Mouse (Mus musculus): Measurements from ENCODE around the gene Susd1. TPM values are rescaled to one million over a fixed set of nuclear protein-coding genes. Genes with fewer than 3 reads are reported as not detected.

Susd1 gene
- polyA plus RNA-seq, 1 experiment from 2014 or later = 6.3 TPM

GRCm38 (mm10) chr4:59441265-59441664 lies 2.8 kb upstream of the Susd1 start:
- peaks cover 17% of the 10 kb centered on the region; the same call in 1 of the 2 replicates for H3K4me1 ChIP-seq (replicated peaks; ENCODE audit: insufficient read depth, low read length)
- no peaks in the 10 kb centered on the region for H3K36me3 ChIP-seq (ENCODE audit: insufficient read depth, low read length)
- H3K27me3 ChIP-seq (ENCODE audit: insufficient read depth, low read length) = no peaks in the 10 kb centered on the region
- no peak overlapping the region for H3K9ac ChIP-seq (ENCODE audit: low read depth, low read length)
- no peak for DNase-seq (ENCODE audit: low spot score)
- no peaks in the 10 kb centered on the region for H3K9me3 ChIP-seq (replicated peaks; ENCODE audit: low read length)
- no peak overlapping the region for H3K4me3 ChIP-seq (replicated peaks; ENCODE audit: low read depth, low read length)
- 68% methylated on average over 1 of the region's 1 CpGs for WGBS
- TF ChIP-seq CTCF (IDR thresholded peaks at IDR 0.05; ENCODE audit: low read depth) = no peak
- H3K4me2 ChIP-seq (ENCODE audit: low read length) = no peak overlapping the region
- H3K27ac ChIP-seq = no peak overlapping the region
- ATAC-seq (replicated peaks; ENCODE audit: low FRiP score, low read depth) = no peak

GRCm38 (mm10) chr4:59439960-59440359 lies 1.5 kb upstream of the Susd1 start:
- Histone ChIP-seq H3K4me1 (replicated peaks; ENCODE audit: insufficient read depth, low read length) (peaks cover 17% of the 10 kb centered on the region; the same call in 1 of the 2 replicates), H3K9me3 (replicated peaks; ENCODE audit: low read length) (no peaks in the 10 kb centered on the region), H3K4me3 (replicated peaks; ENCODE audit: low read depth, low read length) (no peak overlapping the region), H3K27ac (0 out of 2 replicates have a peak overlapping the region, but pooled peaks have one; percentile 0), H3K4me2 (ENCODE audit: low read length) (no peak overlapping the region), H3K27me3 (ENCODE audit: insufficient read depth, low read length) (no peaks in the 10 kb centered on the region), H3K9ac (ENCODE audit: low read depth, low read length) (no peak overlapping the region), H3K36me3 (ENCODE audit: insufficient read depth, low read length) (no peaks in the 10 kb centered on the region)
- 52% methylated on average over 2 of the region's 2 CpGs for WGBS
- no peak for TF ChIP-seq CTCF (IDR thresholded peaks at IDR 0.05; ENCODE audit: low read depth)
- ATAC-seq (replicated peaks; ENCODE audit: low FRiP score, low read depth) (peak; percentile 48; the same call in 1 of the 2 replicates), DNase-seq (ENCODE audit: low spot score) (no peak)

GRCm38 (mm10) chr4:59439041-59439440 lies 608 bp upstream of the Susd1 start:
- no peak for TF ChIP-seq CTCF (IDR thresholded peaks at IDR 0.05; ENCODE audit: low read depth)
- H3K27ac ChIP-seq = peak overlapping the region; percentile 82; the same call in 1 of the 2 replicates
- 32% methylated on average over 5 of the region's 5 CpGs for WGBS

GRCm38 (mm10) chr4:59435951-59436350 lies 2.5 kb downstream of the Susd1 start:
- Histone ChIP-seq H3K4me1 (replicated peaks; ENCODE audit: insufficient read depth, low read length) (peaks cover 17% of the 10 kb centered on the region; the same call in 1 of the 2 replicates), H3K4me2 (ENCODE audit: low read length) (no peak overlapping the region), H3K9ac (ENCODE audit: low read depth, low read length) (no peak overlapping the region), H3K4me3 (replicated peaks; ENCODE audit: low read depth, low read length) (no peak overlapping the region), H3K36me3 (ENCODE audit: insufficient read depth, low read length) (no peaks in the 10 kb centered on the region), H3K9me3 (replicated peaks; ENCODE audit: low read length) (no peaks in the 10 kb centered on the region), H3K27ac (no peak overlapping the region), H3K27me3 (ENCODE audit: insufficient read depth, low read length) (no peaks in the 10 kb centered on the region)
- no peak for TF ChIP-seq CTCF (IDR thresholded peaks at IDR 0.05; ENCODE audit: low read depth)
- no peak for ATAC-seq (replicated peaks; ENCODE audit: low FRiP score, low read depth)
- no peak for DNase-seq (ENCODE audit: low spot score)
- 87% methylated on average over 4 of the region's 4 CpGs for WGBS

More at GRCm38 (mm10) chr4:59439041-59439440, 608 bp upstream of the Susd1 start:
- no peak overlapping the region for H3K4me3 ChIP-seq (replicated peaks; ENCODE audit: low read depth, low read length)
- no peaks in the 10 kb centered on the region for H3K27me3 ChIP-seq (ENCODE audit: insufficient read depth, low read length)
- no peak for DNase-seq (ENCODE audit: low spot score)
- ATAC-seq (replicated peaks; ENCODE audit: low FRiP score, low read depth) = no peak
- H3K36me3 ChIP-seq (ENCODE audit: insufficient read depth, low read length) = no peaks in the 10 kb centered on the region
- H3K9me3 ChIP-seq (replicated peaks; ENCODE audit: low read length) = no peaks in the 10 kb centered on the region
- H3K9ac ChIP-seq (ENCODE audit: low read depth, low read length) = no peak overlapping the region
- peaks cover 17% of the 10 kb centered on the region; the same call in 1 of the 2 replicates for H3K4me1 ChIP-seq (replicated peaks; ENCODE audit: insufficient read depth, low read length)
- H3K4me2 ChIP-seq (ENCODE audit: low read length) = peak overlapping the region; percentile 99; the same call in 1 of the 2 replicates

- no peak overlapping the region for H3K9ac ChIP-seq (ENCODE audit: low read depth, low read length)
- no peaks in the 10 kb centered on the region for H3K27me3 ChIP-seq (ENCODE audit: insufficient read depth, low read length)
- 70% methylated on average over 3 of the region's 3 CpGs for WGBS
- H3K4me3 ChIP-seq (replicated peaks; ENCODE audit: low read depth, low read length) = no peak overlapping the region
- no peak for DNase-seq (ENCODE audit: low spot score)
- H3K4me1 ChIP-seq (replicated peaks; ENCODE audit: insufficient read depth, low read length) = 0 out of 2 replicates have a peak, but pooled peaks cover 9% of the 10 kb centered on the region
- no peaks in the 10 kb centered on the region for H3K9me3 ChIP-seq (replicated peaks; ENCODE audit: low read length)
- H3K36me3 ChIP-seq (ENCODE audit: insufficient read depth, low read length) = no peaks in the 10 kb centered on the region
- TF ChIP-seq CTCF (IDR thresholded peaks at IDR 0.05; ENCODE audit: low read depth) = no peak
- H3K27ac ChIP-seq = no peak overlapping the region
- no peak for ATAC-seq (replicated peaks; ENCODE audit: low FRiP score, low read depth)
- no peak overlapping the region for H3K4me2 ChIP-seq (ENCODE audit: low read length)
Observed at GRCm38 (mm10) chr4:59434039-59434438, 4.4 kb downstream of the Susd1 start.

GRCm38 (mm10) chr4:59429128-59429527 lies 9.3 kb downstream of the Susd1 start:
- TF ChIP-seq CTCF (IDR thresholded peaks at IDR 0.05; ENCODE audit: low read depth) = no peak
- no peak overlapping the region for H3K9ac ChIP-seq (ENCODE audit: low read depth, low read length)
- H3K27me3 ChIP-seq (ENCODE audit: insufficient read depth, low read length) = no peaks in the 10 kb centered on the region
- H3K4me2 ChIP-seq (ENCODE audit: low read length) = no peak overlapping the region
- H3K27ac ChIP-seq = no peak overlapping the region
- DNase-seq (ENCODE audit: low spot score) (no peak), ATAC-seq (replicated peaks; ENCODE audit: low FRiP score, low read depth) (no peak)
- H3K4me1 ChIP-seq (replicated peaks; ENCODE audit: insufficient read depth, low read length) = no peaks in the 10 kb centered on the region
- H3K36me3 ChIP-seq (ENCODE audit: insufficient read depth, low read length) = no peaks in the 10 kb centered on the region
- WGBS = 65% methylated on average over 6 of the region's 6 CpGs
- no peaks in the 10 kb centered on the region for H3K9me3 ChIP-seq (replicated peaks; ENCODE audit: low read length)
- no peak overlapping the region for H3K4me3 ChIP-seq (replicated peaks; ENCODE audit: low read depth, low read length)

GRCm38 (mm10) chr4:59426429-59426828 lies 12.0 kb downstream of the Susd1 start:
- WGBS = 77% methylated on average over 5 of the region's 5 CpGs
- TF ChIP-seq CTCF (IDR thresholded peaks at IDR 0.05; ENCODE audit: low read depth) = no peak
- no peak overlapping the region for H3K4me2 ChIP-seq (ENCODE audit: low read length)
- DNase-seq (ENCODE audit: low spot score) (no peak), ATAC-seq (replicated peaks; ENCODE audit: low FRiP score, low read depth) (no peak)
- no peaks in the 10 kb centered on the region for H3K4me1 ChIP-seq (replicated peaks; ENCODE audit: insufficient read depth, low read length)
- no peak overlapping the region for H3K4me3 ChIP-seq (replicated peaks; ENCODE audit: low read depth, low read length)
- H3K27ac ChIP-seq = no peak overlapping the region
- no peak overlapping the region for H3K9ac ChIP-seq (ENCODE audit: low read depth, low read length)
- H3K9me3 ChIP-seq (replicated peaks; ENCODE audit: low read length) = no peaks in the 10 kb centered on the region
- H3K27me3 ChIP-seq (ENCODE audit: insufficient read depth, low read length) = no peaks in the 10 kb centered on the region
- no peaks in the 10 kb centered on the region for H3K36me3 ChIP-seq (ENCODE audit: insufficient read depth, low read length)
